Comparison of ENCODE assay signal across 25 mouse cellular contexts in genomic region chr16:10810376-10810775, GRCm38 (mm10). TPM values are rescaled to one million over a fixed set of nuclear protein-coding genes. Genes with fewer than 3 reads are reported as not detected.
DNase-seq lines count a peak whose midpoint lies in the region.
"Had no signal": no experiment of that assay in that cellular context is flagged by ENCODE, and none has a peak within 500 bp of the region (broad histone marks: within the 10 kb centered on the region; RNA-seq: fewer than 3 reads in every experiment).

No protein-coding gene starts in this region.

- peak; percentile 21 to 22 for DNase-seq in cerebellum, adult 18-20 months
- no peak for DNase-seq in cerebellum, postnatal 4 days (ENCODE audit: low spot score in 2 of 2)
- peak; percentile 25 for DNase-seq in cerebellum, adult 9-11 months
- DNase-seq in cerebellum, postnatal 14 days = peak; percentile 88 to 89
- DNase-seq in gonadal fat pad, adult 2 months (ENCODE audit: low read depth) = peak; percentile 17
- DNase-seq in heart, postnatal 4 days = no peak
- DNase-seq in left cerebral cortex, postnatal 25 days (ENCODE audit: low spot score in 2 of 2) = no peak
- DNase-seq: adrenal gland, adult 2 months; forebrain, postnatal 0 days; gastrocnemius, postnatal 14 days; kidney, adult 8-10 months had no signal

- intact Hi-C loops in left cerebral cortex, postnatal 25 days (cut with DNase I) = no loop called here

RNA-seq across cellular contexts. Expression of gene Gm11172, which starts 2.3 kb away (rescaled TPM):
- not detected in 2 replicates for polyA plus RNA-seq in gonadal fat pad, adult 2 months (2012; rRNA removed)
- total RNA-seq in heart, postnatal 4 days (2021) = not detected
- not detected for total RNA-seq in left cerebral cortex, postnatal 25 days (2021)
- total RNA-seq: adrenal gland, adult 2 months; adrenal gland, postnatal 4 days; ES-E14; forebrain, postnatal 0 days; gastrocnemius, adult 18-20 months; gastrocnemius, postnatal 14 days; granulocyte monocyte progenitor cell, adult 5-6 weeks; heart, adult 8-10 months; heart, postnatal 25 days had no signal
- polyA plus RNA-seq: adrenal gland, adult 2 months; embryonic facial prominence, embryonic 13.5 days; forebrain, embryonic 13.5 days; forebrain, postnatal 0 days; heart, embryonic 12.5 days; heart, embryonic 16.5 days; hindbrain, embryonic 11.5 days; hindbrain, embryonic 16.5 days; inflammation-experienced regulatory T-cells, adult 6 months; intestine, postnatal 0 days had no signal

RNA-seq across cellular contexts. Expression of gene Prm1, which starts 4.7 kb away (rescaled TPM):
- polyA plus RNA-seq in gonadal fat pad, adult 2 months (2012; rRNA removed) = 50.4 and 109 TPM in 2 replicates
- total RNA-seq in heart, postnatal 4 days (2021) = not detected
- total RNA-seq in left cerebral cortex, postnatal 25 days (2021) = not detected
- total RNA-seq: adrenal gland, adult 2 months; adrenal gland, postnatal 4 days; ES-E14; forebrain, postnatal 0 days; gastrocnemius, adult 18-20 months; gastrocnemius, postnatal 14 days; granulocyte monocyte progenitor cell, adult 5-6 weeks; heart, adult 8-10 months; heart, postnatal 25 days had no signal
- polyA plus RNA-seq: adrenal gland, adult 2 months; embryonic facial prominence, embryonic 13.5 days; forebrain, embryonic 13.5 days; forebrain, postnatal 0 days; heart, embryonic 12.5 days; hindbrain, embryonic 11.5 days; hindbrain, embryonic 16.5 days; intestine, postnatal 0 days had no signal

RNA-seq across cellular contexts. Expression of gene Prm2, which starts 14.4 kb away (rescaled TPM):
- polyA plus RNA-seq in gonadal fat pad, adult 2 months (2012; rRNA removed) = 224 and 271 TPM in 2 replicates
- total RNA-seq in heart, postnatal 4 days (2021) = not detected
- not detected for total RNA-seq in left cerebral cortex, postnatal 25 days (2021)
- total RNA-seq: adrenal gland, adult 2 months; adrenal gland, postnatal 4 days; ES-E14; forebrain, postnatal 0 days; gastrocnemius, adult 18-20 months; gastrocnemius, postnatal 14 days; granulocyte monocyte progenitor cell, adult 5-6 weeks; heart, adult 8-10 months; heart, postnatal 25 days had no signal
- polyA plus RNA-seq: embryonic facial prominence, embryonic 13.5 days; forebrain, embryonic 13.5 days; forebrain, postnatal 0 days; heart, embryonic 12.5 days; heart, embryonic 16.5 days; hindbrain, embryonic 11.5 days; hindbrain, embryonic 16.5 days; inflammation-experienced regulatory T-cells, adult 6 months; intestine, postnatal 0 days had no signal

RNA-seq across cellular contexts. Expression of gene Prm3, which starts 19.7 kb away (rescaled TPM):
- polyA plus RNA-seq in gonadal fat pad, adult 2 months (2012; rRNA removed) = 1.5 and 3.4 TPM in 2 replicates
- not detected for total RNA-seq in heart, postnatal 4 days (2021)
- not detected for total RNA-seq in left cerebral cortex, postnatal 25 days (2021)
- total RNA-seq: adrenal gland, adult 2 months; adrenal gland, postnatal 4 days; ES-E14; forebrain, postnatal 0 days; gastrocnemius, adult 18-20 months; gastrocnemius, postnatal 14 days; granulocyte monocyte progenitor cell, adult 5-6 weeks; heart, adult 8-10 months; heart, postnatal 25 days had no signal
- polyA plus RNA-seq: adrenal gland, adult 2 months; embryonic facial prominence, embryonic 13.5 days; forebrain, embryonic 13.5 days; forebrain, postnatal 0 days; heart, embryonic 12.5 days; heart, embryonic 16.5 days; hindbrain, embryonic 11.5 days; hindbrain, embryonic 16.5 days; inflammation-experienced regulatory T-cells, adult 6 months; intestine, postnatal 0 days had no signal

RNA-seq across cellular contexts. Expression of gene Tnp2, which starts 21.9 kb away (rescaled TPM):
- polyA plus RNA-seq in gonadal fat pad, adult 2 months (2012; rRNA removed) = 89.5 and 151 TPM in 2 replicates
- not detected for total RNA-seq in heart, postnatal 4 days (2021)
- total RNA-seq in left cerebral cortex, postnatal 25 days (2021) = not detected
- total RNA-seq: adrenal gland, adult 2 months; adrenal gland, postnatal 4 days; ES-E14; forebrain, postnatal 0 days; gastrocnemius, adult 18-20 months; gastrocnemius, postnatal 14 days; granulocyte monocyte progenitor cell, adult 5-6 weeks; heart, adult 8-10 months; heart, postnatal 25 days had no signal
- polyA plus RNA-seq: adrenal gland, adult 2 months; embryonic facial prominence, embryonic 13.5 days; forebrain, embryonic 13.5 days; forebrain, postnatal 0 days; heart, embryonic 12.5 days; hindbrain, embryonic 11.5 days; intestine, postnatal 0 days had no signal

Comparison
In these comparisons a context has a peak if more than half of its experiments do, and no peak if none do; other contexts are left out.
1. DNase-seq: peak in cerebellum, adult 18-20 months (2 of 2), cerebellum, adult 9-11 months (single experiment), cerebellum, postnatal 14 days (2 of 2) and gonadal fat pad, adult 2 months (single experiment); none in cerebellum, postnatal 4 days (0 of 2), heart, postnatal 4 days (single experiment) and left cerebral cortex, postnatal 25 days (0 of 2).